Mouse (Mus musculus): ENCODE results near the gene Ormdl3. TPM values are rescaled to one million over a fixed set of nuclear protein-coding genes. Genes with fewer than 3 reads are reported as not detected.

Ormdl3 gene
- polyA plus RNA-seq, 1 experiment from 2014 or later, result 12.0 TPM

- WGBS, result 63% methylated on average over 1 of the region's 1 CpGs
- Histone ChIP-seq H3K27ac (ENCODE audit: low read depth, low read length) (no peak overlapping the region), H3K9ac (ENCODE audit: low read length) (no peak overlapping the region), H3K4me2 (no peak overlapping the region), H3K4me3 (ENCODE audit: low read depth, low read length) (no peak overlapping the region), H3K27me3 (ENCODE audit: control insufficient read depth, insufficient read depth, low read length) (no peaks in the 10 kb centered on the region), H3K4me1 (ENCODE audit: control insufficient read depth, insufficient read depth, low read length) (peaks cover 24% of the 10 kb centered on the region), H3K36me3 (ENCODE audit: control insufficient read depth, insufficient read depth, low read length) (peaks cover 2% of the 10 kb centered on the region; the same call in 1 of the 2 replicates), H3K9me3 (ENCODE audit: control insufficient read depth, low read length) (no peaks in the 10 kb centered on the region)
- DNase-seq (ENCODE audit: low spot score, missing footprints) (no peak), ATAC-seq (ENCODE audit: low FRiP score) (no peak)
Observed at GRCm38 (mm10) chr11:98584146-98584545, 3.0 kb downstream of the Ormdl3 start.

- no peak for ATAC-seq (ENCODE audit: low FRiP score)
- H3K9ac ChIP-seq (ENCODE audit: low read length), result no peak overlapping the region
- H3K4me3 ChIP-seq (ENCODE audit: low read depth, low read length), result no peak overlapping the region
- H3K4me1 ChIP-seq (ENCODE audit: control insufficient read depth, insufficient read depth, low read length), result peaks cover 24% of the 10 kb centered on the region
- no peak overlapping the region for H3K4me2 ChIP-seq
- H3K27me3 ChIP-seq (ENCODE audit: control insufficient read depth, insufficient read depth, low read length), result no peaks in the 10 kb centered on the region
- H3K36me3 ChIP-seq (ENCODE audit: control insufficient read depth, insufficient read depth, low read length), result peaks cover 2% of the 10 kb centered on the region; the same call in 1 of the 2 replicates
- WGBS, result 36% methylated on average over 3 of the region's 3 CpGs
- no peak overlapping the region for H3K27ac ChIP-seq (ENCODE audit: low read depth, low read length)
- DNase-seq (ENCODE audit: low spot score, missing footprints), result no peak
- H3K9me3 ChIP-seq (ENCODE audit: control insufficient read depth, low read length), result no peaks in the 10 kb centered on the region
Observed at GRCm38 (mm10) chr11:98583571-98583970, 3.6 kb downstream of the Ormdl3 start.

- H3K27me3 ChIP-seq (ENCODE audit: control insufficient read depth, insufficient read depth, low read length), result no peaks in the 10 kb centered on the region
- DNase-seq (ENCODE audit: low spot score, missing footprints), result no peak
- H3K4me3 ChIP-seq (ENCODE audit: low read depth, low read length), result no peak overlapping the region
- H3K9ac ChIP-seq (ENCODE audit: low read length), result no peak overlapping the region
- no peaks in the 10 kb centered on the region for H3K9me3 ChIP-seq (ENCODE audit: control insufficient read depth, low read length)
- 88% methylated on average over 3 of the region's 3 CpGs for WGBS
- peaks cover 2% of the 10 kb centered on the region; the same call in 1 of the 2 replicates for H3K36me3 ChIP-seq (ENCODE audit: control insufficient read depth, insufficient read depth, low read length)
- H3K27ac ChIP-seq (ENCODE audit: low read depth, low read length), result no peak overlapping the region
- no peak overlapping the region for H3K4me2 ChIP-seq
- peaks cover 22% of the 10 kb centered on the region for H3K4me1 ChIP-seq (ENCODE audit: control insufficient read depth, insufficient read depth, low read length)
- ATAC-seq (ENCODE audit: low FRiP score), result no peak
Observed at GRCm38 (mm10) chr11:98583265-98583552, 4.0 kb downstream of the Ormdl3 start.

- no peaks in the 10 kb centered on the region for H3K27me3 ChIP-seq (ENCODE audit: control insufficient read depth, insufficient read depth, low read length)
- 90% methylated on average over 12 of the region's 12 CpGs for WGBS
Observed at GRCm38 (mm10) chr11:98582551-98583264, 4.5 kb downstream of the Ormdl3 start.

GRCm38 (mm10) chr11:98582030-98582388 lies 5.2 kb downstream of the Ormdl3 start:
- WGBS, result 76% methylated on average over 8 of the region's 8 CpGs
- H3K4me3 ChIP-seq (ENCODE audit: low read depth, low read length), result no peak overlapping the region
- no peak for DNase-seq (ENCODE audit: low spot score, missing footprints)
- no peak for ATAC-seq (ENCODE audit: low FRiP score)
- H3K9ac ChIP-seq (ENCODE audit: low read length), result no peak overlapping the region
- H3K9me3 ChIP-seq (ENCODE audit: control insufficient read depth, low read length), result no peaks in the 10 kb centered on the region
- H3K4me2 ChIP-seq, result peak overlapping the region; percentile 13; the same call in 1 of the 2 replicates
- H3K27ac ChIP-seq (ENCODE audit: low read depth, low read length), result no peak overlapping the region
- peaks cover 14% of the 10 kb centered on the region for H3K4me1 ChIP-seq (ENCODE audit: control insufficient read depth, insufficient read depth, low read length)
- H3K27me3 ChIP-seq (ENCODE audit: control insufficient read depth, insufficient read depth, low read length), result no peaks in the 10 kb centered on the region
- H3K36me3 ChIP-seq (ENCODE audit: control insufficient read depth, insufficient read depth, low read length), result peaks cover 2% of the 10 kb centered on the region; the same call in 1 of the 2 replicates

More at GRCm38 (mm10) chr11:98582551-98583264, 4.5 kb downstream of the Ormdl3 start:
- peaks cover 2% of the 10 kb centered on the region; the same call in 1 of the 2 replicates for H3K36me3 ChIP-seq (ENCODE audit: control insufficient read depth, insufficient read depth, low read length)
- H3K4me1 ChIP-seq (ENCODE audit: control insufficient read depth, insufficient read depth, low read length), result peaks cover 17% of the 10 kb centered on the region
- H3K9me3 ChIP-seq (ENCODE audit: control insufficient read depth, low read length), result no peaks in the 10 kb centered on the region
- ATAC-seq (ENCODE audit: low FRiP score) (no peak), DNase-seq (ENCODE audit: low spot score, missing footprints) (no peak)
- no peak overlapping the region for H3K27ac ChIP-seq (ENCODE audit: low read depth, low read length)
- no peak overlapping the region for H3K4me3 ChIP-seq (ENCODE audit: low read depth, low read length)
- H3K4me2 ChIP-seq, result no peak overlapping the region
- H3K9ac ChIP-seq (ENCODE audit: low read length), result no peak overlapping the region

- peaks cover 12% of the 10 kb centered on the region for H3K4me1 ChIP-seq (ENCODE audit: control insufficient read depth, insufficient read depth, low read length)
- H3K9ac ChIP-seq (ENCODE audit: low read length), result no peak overlapping the region
- H3K27me3 ChIP-seq (ENCODE audit: control insufficient read depth, insufficient read depth, low read length), result no peaks in the 10 kb centered on the region
- no peak overlapping the region for H3K4me3 ChIP-seq (ENCODE audit: low read depth, low read length)
- H3K9me3 ChIP-seq (ENCODE audit: control insufficient read depth, low read length), result no peaks in the 10 kb centered on the region
- ATAC-seq (ENCODE audit: low FRiP score) (no peak), DNase-seq (ENCODE audit: low spot score, missing footprints) (no peak)
- 63% methylated on average over 17 of the region's 17 CpGs for WGBS
- H3K4me2 ChIP-seq, result no peak overlapping the region
- H3K36me3 ChIP-seq (ENCODE audit: control insufficient read depth, insufficient read depth, low read length), result peaks cover 2% of the 10 kb centered on the region; the same call in 1 of the 2 replicates
- H3K27ac ChIP-seq (ENCODE audit: low read depth, low read length), result no peak overlapping the region
Observed at GRCm38 (mm10) chr11:98581286-98582029, 5.7 kb downstream of the Ormdl3 start.

- Histone ChIP-seq H3K9me3 (ENCODE audit: control insufficient read depth, low read length) (no peaks in the 10 kb centered on the region), H3K27ac (ENCODE audit: low read depth, low read length) (peak overlapping the region; percentile 20; the same call in 1 of the 2 replicates), H3K4me3 (ENCODE audit: low read depth, low read length) (no peak overlapping the region), H3K27me3 (ENCODE audit: control insufficient read depth, insufficient read depth, low read length) (no peaks in the 10 kb centered on the region), H3K4me1 (ENCODE audit: control insufficient read depth, insufficient read depth, low read length) (peaks cover 3% of the 10 kb centered on the region; the same call in 1 of the 2 replicates), H3K9ac (ENCODE audit: low read length) (no peak overlapping the region), H3K36me3 (ENCODE audit: control insufficient read depth, insufficient read depth, low read length) (peaks cover 2% of the 10 kb centered on the region; the same call in 1 of the 2 replicates), H3K4me2 (no peak overlapping the region)
- no peak for DNase-seq (ENCODE audit: low spot score, missing footprints)
- ATAC-seq (ENCODE audit: low FRiP score), result no peak
- WGBS, result 71% methylated on average over 16 of the region's 16 CpGs
Observed at GRCm38 (mm10) chr11:98580301-98581121, 6.7 kb downstream of the Ormdl3 start.

GRCm38 (mm10) chr11:98577776-98578175 lies 9.4 kb downstream of the Ormdl3 start:
- no peak for ATAC-seq (ENCODE audit: low FRiP score)
- H3K9ac ChIP-seq (ENCODE audit: low read length), result no peak overlapping the region
- WGBS, result 88% methylated on average over 5 of the region's 5 CpGs
- H3K9me3 ChIP-seq (ENCODE audit: control insufficient read depth, low read length), result no peaks in the 10 kb centered on the region
- H3K27ac ChIP-seq (ENCODE audit: low read depth, low read length), result no peak overlapping the region
- H3K4me2 ChIP-seq, result no peak overlapping the region
- no peaks in the 10 kb centered on the region for H3K27me3 ChIP-seq (ENCODE audit: control insufficient read depth, insufficient read depth, low read length)
- peaks cover under 1% of the 10 kb centered on the region; the same call in 1 of the 2 replicates for H3K36me3 ChIP-seq (ENCODE audit: control insufficient read depth, insufficient read depth, low read length)
- DNase-seq (ENCODE audit: low spot score, missing footprints), result no peak
- H3K4me3 ChIP-seq (ENCODE audit: low read depth, low read length), result no peak overlapping the region
- no peaks in the 10 kb centered on the region for H3K4me1 ChIP-seq (ENCODE audit: control insufficient read depth, insufficient read depth, low read length)
